Mouse (Mus musculus) limb, embryonic 15.5 days (tissue): ENCODE measurements at regions not wholly inside any gene's neighbourhood (a gene's known extent, or its start where the extent isn't known, plus 50 kb on each side); places are given as distances from the start of the nearest gene placed in this dataset.

Source experiments
- ATAC-seq: fragments of 200-750 bp; cut with Nextera tagmentation; 2 replicates; pipeline ENCODE4 v1.8.0; 2017; ENCODE audit warnings: low read depth, moderate TSS enrichment; ENCODE audit not compliant: insufficient number of reproducible peaks, low FRiP score, low TSS enrichment
- H3K27ac ChIP-seq: fragments of 300-500 bp; sonication (generic); 2 replicates; pipeline ENCODE4 v1.5.1; 2015; ENCODE audit warnings: moderate library complexity, mild to moderate bottlenecking, inconsistent platforms
- H3K27me3 ChIP-seq: fragments of 300-500 bp; sonication (generic); 2 replicates; pipeline ENCODE4 v1.6.1; 2015; ENCODE audit warnings: inconsistent platforms
- H3K36me3 ChIP-seq: fragments of 300-500 bp; sonication (generic); 2 replicates; pipeline ENCODE4 v1.6.1; 2015; ENCODE audit warnings: inconsistent platforms
- H3K4me1 ChIP-seq: fragments of 300-500 bp; sonication (generic); 2 replicates; pipeline ENCODE4 v1.6.1; 2015; ENCODE audit warnings: inconsistent platforms
- H3K4me2 ChIP-seq: fragments of 300-500 bp; sonication (generic); 2 replicates; pipeline ENCODE4 v1.6.1; 2015; ENCODE audit warnings: mild to moderate bottlenecking, inconsistent platforms
- H3K4me3 ChIP-seq: fragments of 300-500 bp; sonication (generic); 2 replicates; pipeline ENCODE4 v1.5.1; 2015; ENCODE audit warnings: mild to moderate bottlenecking, inconsistent platforms
- H3K9ac ChIP-seq: fragments of 300-500 bp; sonication (generic); 2 replicates; pipeline ENCODE4 v1.6.1; 2015; ENCODE audit warnings: inconsistent platforms
- H3K9me3 ChIP-seq: fragments of 300-500 bp; sonication (generic); 2 replicates; pipeline ENCODE4 v1.6.1; 2016; ENCODE audit warnings: inconsistent platforms
- WGBS: fragments of 180-500 bp; shearing (Covaris S2); methylation state at CpG from one replicate; pipeline ENCODE4 v1.1.7; 2015; 5-methylcytosine and 5-hydroxymethylcytosine counted together

GRCm38 (mm10) chr2:105615891-105616733 lies 52.6 kb upstream of the Pax6 start:
- no peak overlapping the region for H3K4me3 ChIP-seq
- H3K4me1 ChIP-seq = peaks cover 9% of the 10 kb centered on the region; the same call in 1 of the 2 replicates
- H3K36me3 ChIP-seq = no peaks in the 10 kb centered on the region
- 34% methylated on average over 18 of the region's 18 CpGs for WGBS
- no peaks in the 10 kb centered on the region for H3K9me3 ChIP-seq
- H3K27ac ChIP-seq = no peak overlapping the region
- no peak overlapping the region for H3K9ac ChIP-seq
- peaks cover 6% of the 10 kb centered on the region; the same call in 1 of the 2 replicates for H3K27me3 ChIP-seq
- no peak; the same call in 1 of the 2 replicates for ATAC-seq
- peak overlapping the region; percentile 38; the same call in 1 of the 2 replicates for H3K4me2 ChIP-seq
